Comparison of ENCODE assay signal across 8 mouse cellular contexts in the genomic region with DNA sequence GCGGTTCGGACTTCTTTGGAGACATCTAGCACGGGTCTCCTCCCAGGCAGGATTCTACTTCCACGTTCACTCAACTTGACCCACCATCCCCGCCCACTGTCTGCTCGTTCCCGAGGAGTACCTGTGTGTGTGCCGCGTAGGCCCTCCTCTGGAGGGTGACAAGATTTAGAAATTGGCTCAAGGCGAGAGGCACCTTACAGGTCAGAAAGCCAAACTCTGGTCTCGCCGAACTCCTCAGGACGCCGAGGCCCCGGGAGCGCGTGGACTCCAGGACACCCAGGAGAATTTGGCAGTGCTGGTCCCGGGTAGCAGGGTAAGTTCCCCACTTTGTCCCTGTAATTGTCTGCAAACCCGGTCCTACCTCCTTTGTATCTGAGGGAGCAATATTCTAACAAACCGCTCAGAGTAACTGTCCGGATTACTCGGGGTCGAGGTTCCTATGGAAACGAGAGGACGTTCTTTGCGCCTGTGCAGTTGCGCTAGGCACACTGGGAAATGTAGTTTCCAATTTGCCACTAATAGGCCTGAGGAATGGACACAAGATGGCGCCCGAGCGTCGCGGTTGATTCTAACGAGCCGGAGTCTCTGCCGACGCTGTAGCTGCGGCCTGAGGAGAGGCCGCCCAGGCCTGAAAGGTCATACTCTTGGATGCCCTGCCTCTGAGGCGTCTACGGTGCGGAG. TPM values are rescaled to one million over a fixed set of nuclear protein-coding genes. Genes with fewer than 3 reads are reported as not detected.
DNase-seq lines count a peak whose midpoint lies in the region; ATAC-seq and TF ChIP-seq lines count a peak whose summit lies in the region.

No protein-coding gene starts in this region.

- DNase-seq in MEL-GATA-1-ER (ENCODE audit: extremely low read depth, low read depth) = peak; percentile 83
- peak; percentile 93 for DNase-seq in cerebellum, adult 8-10 months
- peak; percentile 92 for DNase-seq in hindbrain, embryonic 10.5 days (ENCODE audit: low spot score)
- DNase-seq in layer of hippocampus, adult 9-11 months = peak; percentile 93
- DNase-seq in lung, postnatal 0 days (ENCODE audit: low spot score) = peak; percentile 97
- DNase-seq in ovary, postnatal 14 days (ENCODE audit: low spot score) = peak; percentile 86
- peak; percentile 93 for DNase-seq in thymus, postnatal 14 days

- H3K9ac ChIP-seq in lung, postnatal 0 days (replicated peaks; ENCODE audit: low read depth) = 0 out of 2 replicates have a peak overlapping the region, but pooled peaks have one; percentile 23

- TF ChIP-seq CTCF in lung, postnatal 0 days (IDR thresholded peaks at IDR 0.05) = peak; percentile 96

- H3K4me3 ChIP-seq in hindbrain, embryonic 10.5 days = peak overlapping the region; percentile 75
- H3K4me3 ChIP-seq in lung, postnatal 0 days (ENCODE audit: low read depth, low read length) = peak overlapping the region; percentile 55

- ATAC-seq in frontal cortex, adult (ENCODE audit: low TSS enrichment) = peak; percentile 92
- peak; percentile 96 for ATAC-seq in lung, postnatal 0 days

- H3K9me3 ChIP-seq in hindbrain, embryonic 10.5 days = no peaks in the 10 kb centered on the region
- H3K9me3 ChIP-seq in lung, postnatal 0 days (ENCODE audit: low read length) = no peaks in the 10 kb centered on the region

- peak overlapping the region; percentile 85 for H3K27ac ChIP-seq in hindbrain, embryonic 10.5 days
- H3K27ac ChIP-seq in lung, postnatal 0 days (ENCODE audit: low read length) = no peak overlapping the region

- peaks cover 13% of the 10 kb centered on the region for H3K4me1 ChIP-seq in hindbrain, embryonic 10.5 days (replicated peaks)
- peaks cover 9% of the 10 kb centered on the region; the same call in 1 of the 2 replicates for H3K4me1 ChIP-seq in lung, postnatal 0 days (ENCODE audit: insufficient read depth, low read depth, low read length)

- H3K27me3 ChIP-seq in hindbrain, embryonic 10.5 days (ENCODE audit: insufficient read depth, poor library complexity, severe bottlenecking) = peaks cover 12% of the 10 kb centered on the region
- H3K27me3 ChIP-seq in lung, postnatal 0 days (replicated peaks; ENCODE audit: insufficient read depth, low read length) = no peaks in the 10 kb centered on the region

- H3K4me2 ChIP-seq in lung, postnatal 0 days (replicated peaks; ENCODE audit: low read depth, low read length) = peak overlapping the region; percentile 63

- no peak for TF ChIP-seq EP300 in lung, postnatal 0 days (IDR thresholded peaks at IDR 0.05)

- WGBS in hindbrain, embryonic 10.5 days = 1% methylated on average over 41 of the region's 41 CpGs
- WGBS in lung, postnatal 0 days = under 1% methylated on average over 41 of the region's 41 CpGs

- no peaks in the 10 kb centered on the region for H3K36me3 ChIP-seq in hindbrain, embryonic 10.5 days
- H3K36me3 ChIP-seq in lung, postnatal 0 days (ENCODE audit: insufficient read depth, low read length) = no peaks in the 10 kb centered on the region

RNA-seq across cellular contexts. Expression of gene Ssh3, which starts 11.6 kb away (rescaled TPM):
- polyA plus RNA-seq in hindbrain, embryonic 10.5 days (2016; fragmentation: Nextera tagmentation; extraction: Ambion mirVana) = 4.0 and 5.9 TPM in 2 replicates
- polyA plus RNA-seq in lung, postnatal 0 days (2015; fragmentation: Nextera tagmentation; extraction: Ambion mirVana) = 22.7 and 24.4 TPM in 2 replicates

RNA-seq across cellular contexts. Expression of gene Ankrd13d, which starts 25.6 kb away (rescaled TPM):
- polyA plus RNA-seq in hindbrain, embryonic 10.5 days (2016; fragmentation: Nextera tagmentation; extraction: Ambion mirVana) = 9.9 and 14.4 TPM in 2 replicates
- 2.0 and 2.6 TPM in 2 replicates for polyA plus RNA-seq in lung, postnatal 0 days (2015; fragmentation: Nextera tagmentation; extraction: Ambion mirVana)

RNA-seq across cellular contexts. Expression of gene Pold4, which starts 25.7 kb away (rescaled TPM):
- polyA plus RNA-seq in hindbrain, embryonic 10.5 days (2016; fragmentation: Nextera tagmentation; extraction: Ambion mirVana) = 17.5 and 19.7 TPM in 2 replicates
- 58.6 and 63.6 TPM in 2 replicates for polyA plus RNA-seq in lung, postnatal 0 days (2015; fragmentation: Nextera tagmentation; extraction: Ambion mirVana)

RNA-seq across cellular contexts. Expression of gene AC109138.7, which starts 43.2 kb away (rescaled TPM):
- polyA plus RNA-seq in hindbrain, embryonic 10.5 days (2016; fragmentation: Nextera tagmentation; extraction: Ambion mirVana) = not detected in 2 replicates
- polyA plus RNA-seq in lung, postnatal 0 days (2015; fragmentation: Nextera tagmentation; extraction: Ambion mirVana) = not detected in 2 replicates

RNA-seq across cellular contexts. Expression of gene Clcf1, which starts 43.3 kb away (rescaled TPM):
- polyA plus RNA-seq in hindbrain, embryonic 10.5 days (2016; fragmentation: Nextera tagmentation; extraction: Ambion mirVana) = 0.87 and 1.2 TPM in 2 replicates
- 7.6 and 8.0 TPM in 2 replicates for polyA plus RNA-seq in lung, postnatal 0 days (2015; fragmentation: Nextera tagmentation; extraction: Ambion mirVana)
